Mouse (Mus musculus) bone marrow macrophage, adult 2 months (primary cell): ENCODE results near the gene Dync1li2.

Experiments
- CTCF ChIP-seq: IDR thresholded peaks from 2 replicates; pipeline ENCODE4 v1.5.1; 2012; ENCODE audit warnings: low read depth, mild to moderate bottlenecking, low read length, moderate library complexity
- POLR2A ChIP-seq: IDR thresholded peaks from 2 replicates; pipeline ENCODE4 v1.6.1; 2012; ENCODE audit warnings: mild to moderate bottlenecking, low read depth, low read length, borderline replicate concordance

- TF ChIP-seq CTCF: no peak
- TF ChIP-seq POLR2A: no peak
Measured at GRCm38 (mm10) chr8:104416022-104416421, 26.8 kb downstream of the Dync1li2 start.
